Mouse (Mus musculus) megakaryocyte progenitor cell, adult 5-6 weeks (primary cell): ENCODE measurements at regions not wholly inside any gene's neighbourhood (a gene's known extent, or its start where the extent isn't known, plus 50 kb on each side); places are given as distances from the start of the nearest gene placed in this dataset.
"Not testable (repeated sequence)": the region's sequence is repeated elsewhere in the genome, so short reads cannot be mapped to it uniquely, and the experiment has no call there.

Experiments used
- ATAC-seq: replicated peaks from 2 replicates; pipeline ENCODE4 v1.8.0; 2016; ENCODE audit warnings: mild to moderate bottlenecking, moderate TSS enrichment, inconsistent platforms; ENCODE audit not compliant: poor library complexity

- no peak for ATAC-seq
These were observed 507.6 kb downstream of the Gja1 start for GRCm38 (mm10) chr10:56884456-56885410.

GRCm38 (mm10) chr10:56891530-56891929 lies 514.4 kb downstream of the Gja1 start:
- not testable (repeated sequence) for ATAC-seq

- ATAC-seq: no peak
These were observed 515.6 kb downstream of the Gja1 start for GRCm38 (mm10) chr10:56892666-56893209.

- no peak for ATAC-seq
These were observed 516.1 kb downstream of the Gja1 start for GRCm38 (mm10) chr10:56893210-56893705.

GRCm38 (mm10) chr10:56899640-56900274 lies 522.6 kb downstream of the Gja1 start:
- ATAC-seq: no peak

GRCm38 (mm10) chr10:56900914-56901313 lies 523.8 kb downstream of the Gja1 start:
- no peak for ATAC-seq

- ATAC-seq: peak; percentile 94
These were observed 535.6 kb downstream of the Gja1 start for GRCm38 (mm10) chr10:56912711-56913110.

GRCm38 (mm10) chr10:56914103-56914502 lies 537.0 kb downstream of the Gja1 start:
- no peak for ATAC-seq

- ATAC-seq: no peak
These were observed 541.3 kb downstream of the Gja1 start for GRCm38 (mm10) chr10:56918412-56918811.

- ATAC-seq: no peak
These were observed 543.9 kb downstream of the Gja1 start for GRCm38 (mm10) chr10:56920711-56921672.

GRCm38 (mm10) chr10:56935174-56935573 lies 551.0 kb upstream of the Hsf2 start:
- ATAC-seq: no peak

GRCm38 (mm10) chr10:56941972-56942371 lies 544.2 kb upstream of the Hsf2 start:
- ATAC-seq: no peak

GRCm38 (mm10) chr10:56944434-56945145 lies 541.6 kb upstream of the Hsf2 start:
- peak; percentile 76 for ATAC-seq

- ATAC-seq: no peak
These were observed 529.5 kb upstream of the Hsf2 start for GRCm38 (mm10) chr10:56956728-56957127.

GRCm38 (mm10) chr10:56962096-56962807 lies 523.9 kb upstream of the Hsf2 start:
- ATAC-seq: no peak

- ATAC-seq: peak; percentile 64
These were observed 523.0 kb upstream of the Hsf2 start for GRCm38 (mm10) chr10:56963215-56963614.

GRCm38 (mm10) chr10:56968913-56969312 lies 517.3 kb upstream of the Hsf2 start:
- no peak for ATAC-seq

GRCm38 (mm10) chr10:56974812-56975211 lies 511.4 kb upstream of the Hsf2 start:
- no peak for ATAC-seq

GRCm38 (mm10) chr10:56979601-56980000 lies 506.6 kb upstream of the Hsf2 start:
- ATAC-seq: no peak
